Mouse (Mus musculus) c-Kit-negative CD71-positive TER-119-positive erythroid progenitor cells, embryonic 14.5 days (primary cell): ENCODE results near the gene Tcea2.

Experiments
- DNase-seq: peaks from one replicate; pipeline ENCODE4 v3.0.0-alpha.2; 2013; ENCODE audit warnings: low read depth, low spot score

Gene Tcea2

GRCm38 (mm10) chr2:181674934-181675333, 5.2 kb upstream of the Tcea2 start:
- no peak for DNase-seq

GRCm38 (mm10) chr2:181675454-181675853, 4.7 kb upstream of the Tcea2 start:
- no peak for DNase-seq

GRCm38 (mm10) chr2:181676424-181676823, 3.7 kb upstream of the Tcea2 start:
- DNase-seq, result no peak

- no peak for DNase-seq
These were observed 2.9 kb upstream of the Tcea2 start for GRCm38 (mm10) chr2:181677096-181677754.

GRCm38 (mm10) chr2:181677755-181678098, 2.4 kb upstream of the Tcea2 start:
- no peak for DNase-seq

GRCm38 (mm10) chr2:181678780-181679179, 1.3 kb upstream of the Tcea2 start:
- DNase-seq, result no peak

- no peak for DNase-seq
These were observed 607 bp downstream of the Tcea2 start for GRCm38 (mm10) chr2:181680716-181681117.

GRCm38 (mm10) chr2:181681978-181682377, 1.9 kb downstream of the Tcea2 start:
- no peak for DNase-seq

- DNase-seq, result no peak
These were observed 3.3 kb downstream of the Tcea2 start for GRCm38 (mm10) chr2:181683381-181683780.

GRCm38 (mm10) chr2:181684713-181685112, 4.6 kb downstream of the Tcea2 start:
- no peak for DNase-seq

GRCm38 (mm10) chr2:181685686-181686085, 5.6 kb downstream of the Tcea2 start:
- no peak for DNase-seq

GRCm38 (mm10) chr2:181687586-181687985, 7.5 kb downstream of the Tcea2 start:
- no peak for DNase-seq

GRCm38 (mm10) chr2:181689466-181690160, 9.5 kb downstream of the Tcea2 start:
- no peak for DNase-seq

GRCm38 (mm10) chr2:181691083-181691482, 11.0 kb downstream of the Tcea2 start:
- DNase-seq, result no peak

GRCm38 (mm10) chr2:181691571-181691970, 11.5 kb downstream of the Tcea2 start:
- DNase-seq, result no peak

- no peak for DNase-seq
These were observed 12.2 kb downstream of the Tcea2 start for GRCm38 (mm10) chr2:181692304-181692703.

GRCm38 (mm10) chr2:181693339-181694280, 13.5 kb downstream of the Tcea2 start, which contains the start of gene Rgs19:
Gene Rgs19, minus strand, starts transcription at chr2:181693977.
- DNase-seq, result no peak

GRCm38 (mm10) chr2:181694581-181694980, 14.5 kb downstream of the Tcea2 start:
- no peak for DNase-seq

- DNase-seq, result no peak
These were observed 15.7 kb downstream of the Tcea2 start for GRCm38 (mm10) chr2:181695776-181696175.

GRCm38 (mm10) chr2:181696801-181697420, 16.8 kb downstream of the Tcea2 start:
- no peak for DNase-seq

GRCm38 (mm10) chr2:181698241-181698640, 18.1 kb downstream of the Tcea2 start, which contains the start of gene Lkaaear1:
Gene Lkaaear1, minus strand, starts transcription at chr2:181698442.
- DNase-seq, result no peak

GRCm38 (mm10) chr2:181706668-181707067, 26.6 kb downstream of the Tcea2 start:
- DNase-seq, result no peak
